Mouse (Mus musculus): ENCODE data around the gene Srsf7.
"Not testable (repeated sequence)": the region's sequence is repeated elsewhere in the genome, so short reads cannot be mapped to it uniquely, and the experiment has no call there.

Gene Srsf7

GRCm38 (mm10) chr17:80206671-80207581, at the start of gene Srsf7, which contains the start of gene Ttc39d:
Gene Srsf7, minus strand, starts transcription at chr17:80207307.
Gene Ttc39d, plus strand, starts transcription at chr17:80207460.
- peak; percentile 94 for DNase-seq (ENCODE audit: extremely low read depth, insufficient read length, low spot score)

GRCm38 (mm10) chr17:80255208-80255607, 48.1 kb upstream of the Srsf7 start:
- peak; percentile 68 for DNase-seq (ENCODE audit: extremely low read depth, insufficient read length, low spot score)

GRCm38 (mm10) chr17:80254421-80254820, 47.3 kb upstream of the Srsf7 start:
- no peak for DNase-seq (ENCODE audit: extremely low read depth, insufficient read length, low spot score)

GRCm38 (mm10) chr17:80252757-80253525, 45.8 kb upstream of the Srsf7 start:
- no peak for DNase-seq (ENCODE audit: extremely low read depth, insufficient read length, low spot score)

- DNase-seq (ENCODE audit: extremely low read depth, insufficient read length, low spot score), result no peak
Observed at GRCm38 (mm10) chr17:80243116-80243515, 36.0 kb upstream of the Srsf7 start.

- no peak for DNase-seq (ENCODE audit: extremely low read depth, insufficient read length, low spot score)
Observed at GRCm38 (mm10) chr17:80241594-80241993, 34.5 kb upstream of the Srsf7 start.

- DNase-seq (ENCODE audit: extremely low read depth, insufficient read length, low spot score), result no peak
Observed at GRCm38 (mm10) chr17:80237475-80237874, 30.4 kb upstream of the Srsf7 start.

- no peak for DNase-seq (ENCODE audit: extremely low read depth, insufficient read length, low spot score)
Observed at GRCm38 (mm10) chr17:80236805-80237204, 29.7 kb upstream of the Srsf7 start.

GRCm38 (mm10) chr17:80235477-80235876, 28.4 kb upstream of the Srsf7 start:
- no peak for DNase-seq (ENCODE audit: extremely low read depth, insufficient read length, low spot score)

GRCm38 (mm10) chr17:80234376-80234775, 27.3 kb upstream of the Srsf7 start:
- no peak for DNase-seq (ENCODE audit: extremely low read depth, insufficient read length, low spot score)

GRCm38 (mm10) chr17:80233844-80234243, 26.7 kb upstream of the Srsf7 start:
- no peak for DNase-seq (ENCODE audit: extremely low read depth, insufficient read length, low spot score)

GRCm38 (mm10) chr17:80229396-80229795, 22.3 kb upstream of the Srsf7 start:
- DNase-seq (ENCODE audit: extremely low read depth, insufficient read length, low spot score), result no peak

- peak; percentile 22 for DNase-seq (ENCODE audit: extremely low read depth, insufficient read length, low spot score)
Observed at GRCm38 (mm10) chr17:80225142-80225541, 18.0 kb upstream of the Srsf7 start.

- peak; percentile 86 for DNase-seq (ENCODE audit: extremely low read depth, insufficient read length, low spot score)
Observed at GRCm38 (mm10) chr17:80224326-80225116, 17.4 kb upstream of the Srsf7 start, which contains the start of gene Gemin6. Gene Gemin6, plus strand, starts transcription at chr17:80224441.

GRCm38 (mm10) chr17:80223829-80224228, 16.7 kb upstream of the Srsf7 start:
- peak; percentile 13 for DNase-seq (ENCODE audit: extremely low read depth, insufficient read length, low spot score)

GRCm38 (mm10) chr17:80221890-80222628, 15.0 kb upstream of the Srsf7 start:
- DNase-seq (ENCODE audit: extremely low read depth, insufficient read length, low spot score), result no peak

- no peak for DNase-seq (ENCODE audit: extremely low read depth, insufficient read length, low spot score)
Observed at GRCm38 (mm10) chr17:80221202-80221601, 14.1 kb upstream of the Srsf7 start.

- DNase-seq (ENCODE audit: extremely low read depth, insufficient read length, low spot score), result no peak
Observed at GRCm38 (mm10) chr17:80220131-80220530, 13.0 kb upstream of the Srsf7 start.

GRCm38 (mm10) chr17:80213998-80214397, 6.9 kb upstream of the Srsf7 start:
- not testable (repeated sequence) for DNase-seq (ENCODE audit: extremely low read depth, insufficient read length, low spot score)

GRCm38 (mm10) chr17:80206301-80206670, 821 bp downstream of the Srsf7 start:
- DNase-seq (ENCODE audit: extremely low read depth, insufficient read length, low spot score), result no peak
